In the genomic region with DNA sequence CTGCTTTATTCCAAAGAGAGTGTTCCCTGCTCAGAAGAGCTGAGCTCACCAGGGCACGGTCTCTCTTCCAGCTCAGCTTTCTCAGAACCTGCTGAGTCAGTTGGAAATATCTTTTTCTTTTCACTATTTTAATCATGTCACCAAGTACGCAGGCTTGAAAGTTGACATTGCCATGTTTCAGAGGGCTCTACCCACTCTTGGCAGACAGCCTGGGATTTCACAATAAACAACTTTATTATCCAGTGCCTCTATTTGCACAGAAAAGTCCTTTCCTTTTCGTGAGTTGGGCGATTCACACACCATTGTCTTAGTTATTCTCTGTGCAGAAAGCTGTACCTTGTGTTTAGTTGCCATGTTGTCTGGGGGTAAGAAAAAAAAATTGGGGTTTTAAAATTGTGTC, we compare ENCODE assay signal across 13 mouse cellular contexts. TPM values are rescaled to one million over a fixed set of nuclear protein-coding genes. Genes with fewer than 3 reads are reported as not detected.
DNase-seq lines count a peak whose midpoint lies in the region; ATAC-seq and TF ChIP-seq lines count a peak whose summit lies in the region.
"Had no signal": no experiment of that assay in that cellular context is flagged by ENCODE, and none has a peak within 500 bp of the region (broad histone marks: within the 10 kb centered on the region; RNA-seq: fewer than 3 reads in every experiment).

No protein-coding gene starts in this region.

- H3ac ChIP-seq in myocyte (ENCODE audit: control insufficient read depth, insufficient read length), result no peak overlapping the region

- no peaks in the 10 kb centered on the region for H3K36me3 ChIP-seq in lung, embryonic 14.5 days (ENCODE audit: insufficient read depth)
- H3K36me3 ChIP-seq in hindbrain, postnatal 0 days (ENCODE audit: insufficient read depth, low read length), result no peaks in the 10 kb centered on the region
- no peaks in the 10 kb centered on the region for H3K36me3 ChIP-seq in myocyte (ENCODE audit: control insufficient read depth, insufficient read depth)
- H3K36me3 ChIP-seq: embryonic facial prominence, embryonic 13.5 days had no signal

- ATAC-seq in lung, embryonic 14.5 days (ENCODE audit: insufficient read depth), result peak; percentile 35; the same call in 1 of the 2 replicates
- no peak for ATAC-seq in hindbrain, postnatal 0 days
- ATAC-seq in activated CD4-positive, CD25-positive, alpha-beta regulatory T cell, adult 4 months, result no peak
- ATAC-seq: inflammation-experienced regulatory T-cells, adult 6 months had no signal

- no peak overlapping the region for H3K27ac ChIP-seq in lung, embryonic 14.5 days (ENCODE audit: low read depth)
- H3K27ac ChIP-seq in hindbrain, postnatal 0 days, result peak overlapping the region; percentile 82
- H3K27ac ChIP-seq: embryonic facial prominence, embryonic 13.5 days had no signal

- 29% methylated on average over 4 of the region's 4 CpGs for WGBS in lung, embryonic 14.5 days
- WGBS in lung, adult 2 months, result 26% methylated on average over 4 of the region's 4 CpGs
- WGBS in hindbrain, postnatal 0 days, result 26% methylated on average over 4 of the region's 4 CpGs

- H3K9ac ChIP-seq in lung, embryonic 14.5 days, result no peak overlapping the region
- H3K9ac ChIP-seq in hindbrain, postnatal 0 days (replicated peaks; ENCODE audit: low read length), result no peak overlapping the region
- H3K9ac ChIP-seq: embryonic facial prominence, embryonic 13.5 days had no signal

- no peak for TF ChIP-seq POLR2A in lung, adult 2 months (IDR thresholded peaks at IDR 0.05; ENCODE audit: borderline replicate concordance, extremely low read depth, low read depth, low read length)
- TF ChIP-seq POLR2A in myocyte (IDR thresholded peaks at IDR 0.05; ENCODE audit: insufficient read length, low read depth), result no peak

- H3K79me2 ChIP-seq in myocyte (ENCODE audit: control insufficient read depth, insufficient read depth), result no peaks in the 10 kb centered on the region

- no peak overlapping the region for H3K4me2 ChIP-seq in lung, embryonic 14.5 days
- no peak overlapping the region for H3K4me2 ChIP-seq in hindbrain, postnatal 0 days (ENCODE audit: low read depth, low read length)
- H3K4me2 ChIP-seq in myocyte (ENCODE audit: low read depth), result no peak overlapping the region
- H3K4me2 ChIP-seq: embryonic facial prominence, embryonic 13.5 days had no signal

- no peak for TF ChIP-seq CTCF in lung, embryonic 14.5 days (IDR thresholded peaks at IDR 0.05; ENCODE audit: low read depth)
- no peak for TF ChIP-seq CTCF in lung, adult 2 months (IDR thresholded peaks at IDR 0.05; ENCODE audit: insufficient read depth, low read length)
- TF ChIP-seq CTCF in hindbrain, postnatal 0 days (IDR thresholded peaks at IDR 0.05; ENCODE audit: low read depth), result no peak

- H3K9me3 ChIP-seq in lung, embryonic 14.5 days (ENCODE audit: low read depth, low read length), result no peaks in the 10 kb centered on the region
- H3K9me3 ChIP-seq in hindbrain, postnatal 0 days (ENCODE audit: low read length), result no peaks in the 10 kb centered on the region
- H3K9me3 ChIP-seq: embryonic facial prominence, embryonic 13.5 days had no signal

- no peaks in the 10 kb centered on the region for H3K27me3 ChIP-seq in lung, embryonic 14.5 days (ENCODE audit: insufficient read depth, low read length)
- no peaks in the 10 kb centered on the region for H3K27me3 ChIP-seq in hindbrain, postnatal 0 days (ENCODE audit: insufficient read depth, low read length)
- no peaks in the 10 kb centered on the region for H3K27me3 ChIP-seq in myocyte (ENCODE audit: control insufficient read depth, insufficient read depth, insufficient read length)
- H3K27me3 ChIP-seq: embryonic facial prominence, embryonic 13.5 days had no signal

- peak; percentile 17 to 86 for DNase-seq in adrenal gland, adult (ENCODE audit: inconsistent age in 2 of 2, low spot score in 1 of 2)
- DNase-seq in adrenal gland, postnatal 4 days (ENCODE audit: low spot score in 2 of 2), result no peak
- DNase-seq in lung, embryonic 14.5 days, result peak; percentile 69
- no peak for DNase-seq in lung, adult 2 months
- DNase-seq in hindbrain, postnatal 0 days (ENCODE audit: low spot score), result peak; percentile 63
- no peak for DNase-seq in retina, postnatal 1 day

- H3K4me1 ChIP-seq in lung, embryonic 14.5 days (ENCODE audit: insufficient read depth), result no peaks in the 10 kb centered on the region
- H3K4me1 ChIP-seq in lung, adult 2 months (ENCODE audit: control insufficient read depth, insufficient read depth, low read length), result no peaks in the 10 kb centered on the region; the same call in 1 of the 2 replicates
- H3K4me1 ChIP-seq in hindbrain, postnatal 0 days (ENCODE audit: insufficient read depth, low read length), result 0 out of 2 replicates have a peak, but pooled peaks cover 4% of the 10 kb centered on the region
- H3K4me1 ChIP-seq: embryonic facial prominence, embryonic 13.5 days had no signal

- H3K4me3 ChIP-seq in lung, embryonic 14.5 days (ENCODE audit: low read depth, low read length), result no peak overlapping the region
- H3K4me3 ChIP-seq in lung, adult 2 months (replicated peaks; ENCODE audit: extremely low read depth, low read depth, low read length), result no peak overlapping the region
- no peak overlapping the region for H3K4me3 ChIP-seq in hindbrain, postnatal 0 days (ENCODE audit: low read length)
- no peak overlapping the region for H3K4me3 ChIP-seq in myocyte
- H3K4me3 ChIP-seq: embryonic facial prominence, embryonic 13.5 days had no signal

TF ChIP-seq in myocyte, 11 proteins besides CTCF, POLR2A, EP300 and RAD21:
- peak; percentile 68; the same call in 1 of the 2 replicates for TF ChIP-seq CEBPB (IDR thresholded peaks at IDR 0.05; ENCODE audit: insufficient read depth, poor library complexity, severe bottlenecking)
- no peak for TF ChIP-seq REST (IDR thresholded peaks at IDR 0.05; ENCODE audit: insufficient read depth, insufficient read length)
- no peak for TF ChIP-seq MYOD1 (IDR thresholded peaks at IDR 0.05; ENCODE audit: control insufficient read depth in 1 of 3, insufficient read length in 2 of 3, low read depth in 2 of 3)

RNA-seq across cellular contexts. Expression of a gene that starts 54.0 kb away (rescaled TPM):
- not detected for total RNA-seq in adrenal gland, postnatal 4 days (2021)
- polyA plus RNA-seq in lung, embryonic 14.5 days (2014; fragmentation: Nextera tagmentation; extraction: Ambion mirVana), result not detected in 2 replicates
- polyA plus RNA-seq in lung, adult 2 months (2012; rRNA removed), result not detected in 2 replicates
- total RNA-seq in hindbrain, postnatal 0 days (2014; rRNA removed), result not detected in 2 replicates
- polyA plus RNA-seq in hindbrain, postnatal 0 days (2015; fragmentation: Nextera tagmentation; extraction: Ambion mirVana), result not detected in 2 replicates
- polyA plus RNA-seq in myocyte (2012; fragmentation: generic; extraction: Trizol), result not detected
- not detected for polyA plus RNA-seq in activated CD4-positive, CD25-positive, alpha-beta regulatory T cell, adult 4 months (2017; shearing (Covaris generic))
- total RNA-seq: layer of hippocampus, postnatal 25 days; neutrophil, adult 5-6 weeks had no signal
- polyA plus RNA-seq: embryonic facial prominence, embryonic 13.5 days; inflammation-experienced regulatory T-cells, adult 6 months; liver, embryonic 16.5 days had no signal

Comparison
In these comparisons a context has a peak if more than half of its experiments do, and no peak if none do; other contexts are left out.
1. DNase-seq: peak in adrenal gland, adult (2 of 2), lung, embryonic 14.5 days (single experiment) and hindbrain, postnatal 0 days (single experiment); none in adrenal gland, postnatal 4 days (0 of 2), lung, adult 2 months (single experiment) and retina, postnatal 1 day (single experiment).